Mouse (Mus musculus) layer of hippocampus, postnatal 14 days (tissue): Measurements from ENCODE around the gene Kyat3. TPM values are rescaled to one million over a fixed set of nuclear protein-coding genes. Genes with fewer than 3 reads are reported as not detected.

Experiments
- DNase-seq, 2 experiments: peaks; one replicate each; pipeline ENCODE4 v3.0.0; 2021 to 2022; ENCODE audit warnings: low spot score in 2 of 2, mixed read lengths in 1 of 2
- total RNA-seq, 2 experiments: library from RNA; stranded (reverse); gene quantifications; 2 replicates each; pipeline ENCODE4 v1.2.3; 2021

Gene Kyat3
- total RNA-seq, 2 experiments from 2014 or later = 4.8 to 7.3 TPM

- DNase-seq = no peak
These were observed 43.4 kb downstream of the Kyat3 start for GRCm38 (mm10) chr3:142743973-142744898.

- no peak for DNase-seq
These were observed 44.2 kb downstream of the Kyat3 start for GRCm38 (mm10) chr3:142745076-142745475.

GRCm38 (mm10) chr3:142747673-142748072 is 46.8 kb downstream of the Kyat3 start:
- DNase-seq = no peak

- DNase-seq = no peak
These were observed 48.3 kb downstream of the Kyat3 start for GRCm38 (mm10) chr3:142749131-142749530.

- DNase-seq = no peak
These were observed 54.4 kb downstream of the Kyat3 start for GRCm38 (mm10) chr3:142755132-142755867.

- DNase-seq = no peak
These were observed 57.0 kb downstream of the Kyat3 start for GRCm38 (mm10) chr3:142757841-142758240.

- no peak for DNase-seq
These were observed 57.7 kb downstream of the Kyat3 start for GRCm38 (mm10) chr3:142758593-142758992.

- no peak for DNase-seq
These were observed 59.5 kb downstream of the Kyat3 start for GRCm38 (mm10) chr3:142760356-142760755.

GRCm38 (mm10) chr3:142764995-142765777 is 64.3 kb downstream of the Kyat3 start, which contains the start of gene Gtf2b:
Gene Gtf2b, plus strand, starts transcription at chr3:142765045.
- peak; percentile 88 to 92 for DNase-seq

- no peak for DNase-seq
These were observed 64.9 kb downstream of the Kyat3 start for GRCm38 (mm10) chr3:142765778-142766165.

- no peak for DNase-seq
These were observed 67.6 kb downstream of the Kyat3 start for GRCm38 (mm10) chr3:142768498-142768897.

GRCm38 (mm10) chr3:142770518-142770917 is 69.7 kb downstream of the Kyat3 start:
- no peak for DNase-seq

GRCm38 (mm10) chr3:142773538-142774191 is 72.8 kb downstream of the Kyat3 start:
- DNase-seq = no peak

- DNase-seq = no peak
These were observed 76.4 kb downstream of the Kyat3 start for GRCm38 (mm10) chr3:142777227-142777626.

- DNase-seq = no peak
These were observed 85.7 kb downstream of the Kyat3 start for GRCm38 (mm10) chr3:142786423-142787072.

GRCm38 (mm10) chr3:142795587-142795986 is 94.7 kb downstream of the Kyat3 start:
- no peak for DNase-seq
